Mouse (Mus musculus) gastrocnemius, adult 2 months (tissue): ENCODE measurements around the gene Rpl10. TPM values are rescaled to one million over a fixed set of nuclear protein-coding genes. Genes with fewer than 3 reads are reported as not detected.
A peak's percentile ranks its signal among the peaks of the same experiment; 100 is the strongest.

Experiments used
- DNase-seq: peaks from one replicate; pipeline ENCODE4 v3.0.0; 2022
- H3K27ac ChIP-seq: fragments of 200-600 bp; 2 replicates; pipeline ENCODE4 v1.8.1; 2022; ENCODE audit warnings: mild to moderate bottlenecking
- H3K4me3 ChIP-seq: fragments of 200-600 bp; 2 replicates; pipeline ENCODE4 v1.8.1; 2022; ENCODE audit warnings: mild to moderate bottlenecking, moderate library complexity
- CTCF ChIP-seq: fragments of 200-600 bp; IDR thresholded peaks from 2 replicates; pipeline ENCODE4 v1.8.1; 2022; ENCODE audit warnings: antibody characterized with exemption, mild to moderate bottlenecking, moderate library complexity
- intact Hi-C: fragments of 180-260 bp; cut with DNase I; formaldehyde crosslinking; loops from one replicate; pipeline ENCODE4 v1.15.1; 2025
- microRNA-seq: library from miRNA; unstranded; fragments of <30 nt; microRNA quantifications from one replicate; pipeline ENCODE4 v1.2.0, GENCODE M21; 2021
- total RNA-seq, 2 experiments: library from RNA; stranded (reverse); gene quantifications; 2 replicates each; pipeline ENCODE4 v1.2.3; 2021

Rpl10 gene
- total RNA-seq, 2 experiments from 2014 or later, result 165 to 212 TPM

GRCm38 (mm10) chrX:74282395-74283091 is 11.9 kb downstream of the Rpl10 start:
- no peak for TF ChIP-seq CTCF
- peak overlapping the region; percentile 96 for H3K27ac ChIP-seq
- peak; percentile 88 for DNase-seq
- intact Hi-C loops, result no loop called here
- peak overlapping the region; percentile 86 for H3K4me3 ChIP-seq

- intact Hi-C loops, result no loop called here
- Histone ChIP-seq H3K27ac (peak overlapping the region; percentile 96), H3K4me3 (peak overlapping the region; percentile 86)
- no peak for DNase-seq
- TF ChIP-seq CTCF, result no peak
Measured at GRCm38 (mm10) chrX:74283092-74283437, 12.5 kb downstream of the Rpl10 start.

GRCm38 (mm10) chrX:74293431-74293830 is 22.8 kb downstream of the Rpl10 start:
- no peak for TF ChIP-seq CTCF
- intact Hi-C loops, result no loop called here
- DNase-seq, result no peak
- no peak overlapping the region for H3K27ac ChIP-seq
- H3K4me3 ChIP-seq, result no peak overlapping the region

DNA sequence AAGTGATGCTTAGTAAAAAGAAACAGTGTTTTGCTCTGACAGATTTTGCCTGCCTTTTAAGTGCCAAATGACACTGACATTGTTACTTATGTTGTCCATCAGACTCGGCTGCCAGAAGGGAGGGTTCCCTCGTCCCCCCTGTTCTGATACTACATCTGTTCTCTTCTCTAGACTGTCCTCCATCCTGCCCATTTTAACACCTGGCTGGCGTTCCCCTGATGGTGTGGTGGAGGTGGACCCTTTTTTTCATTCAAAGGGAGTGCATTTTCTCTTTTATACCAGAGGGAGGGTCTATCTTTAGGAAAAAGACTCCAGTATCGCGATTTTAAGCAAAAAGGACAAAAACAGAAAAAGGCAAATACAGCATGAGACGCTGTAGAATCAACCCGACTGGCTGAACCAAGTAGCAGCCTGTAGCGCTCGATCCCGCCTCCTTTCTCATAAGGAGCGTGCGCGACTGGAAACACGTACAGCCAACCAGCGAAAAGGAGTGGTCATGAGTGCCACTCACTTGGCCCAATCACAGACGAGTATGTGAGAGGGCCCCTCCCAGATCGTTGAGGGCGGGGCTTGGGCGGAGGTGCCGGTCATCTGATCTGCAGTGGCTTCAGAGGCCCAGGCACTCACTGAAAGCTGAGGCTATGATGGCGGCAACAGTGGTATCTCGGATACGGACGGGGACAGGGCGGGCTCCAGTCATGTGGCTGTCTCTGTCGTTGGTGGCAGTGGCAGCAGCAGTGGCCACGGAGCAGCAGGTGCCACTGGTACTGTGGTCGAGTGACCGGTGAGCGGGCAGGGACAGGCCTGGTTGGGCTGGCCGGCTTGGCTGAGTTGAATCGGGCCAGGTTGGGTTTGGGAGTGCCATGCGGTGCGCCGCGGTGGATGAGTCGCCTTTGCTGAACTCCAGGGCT is 26.2 kb downstream of the Rpl10 start, which contains the start of gene Atp6ap1:
TSS of gene Atp6ap1 (plus strand) at position 560 of the 911 bp plus-strand sequence.
- peak within 1 kb of the TSS; percentile 92 for H3K27ac ChIP-seq
- no peak for TF ChIP-seq CTCF
- intact Hi-C loops, result no loop called here
- peak within 1 kb of the TSS; percentile 77 for H3K4me3 ChIP-seq
- peak; percentile 95 for DNase-seq

GRCm38 (mm10) chrX:74298348-74298747 is 27.7 kb downstream of the Rpl10 start:
- H3K4me3 ChIP-seq, result 0 out of 2 replicates have a peak overlapping the region, but pooled peaks have one; percentile 17
- intact Hi-C loops, result no loop called here
- TF ChIP-seq CTCF, result no peak
- no peak for DNase-seq
- no peak overlapping the region for H3K27ac ChIP-seq

- H3K27ac ChIP-seq, result no peak overlapping the region
- no peak for DNase-seq
- no peak overlapping the region for H3K4me3 ChIP-seq
- intact Hi-C loops, result no loop called here
- TF ChIP-seq CTCF, result no peak
Measured at GRCm38 (mm10) chrX:74299721-74300120, 29.1 kb downstream of the Rpl10 start.

- DNase-seq, result peak; percentile 81
- intact Hi-C loops, result loop anchor here (5.0 kb wide), 1 partner anchor 62 kb away; no protein-coding TSS in a partner anchor
Measured at GRCm38 (mm10) chrX:74304867-74305700, 34.5 kb downstream of the Rpl10 start, which contains the start of gene Gdi1. Gene Gdi1 (plus strand): TSS chrX:74304998.

GRCm38 (mm10) chrX:74312540-74313464 is 42.2 kb downstream of the Rpl10 start, which contains the start of gene Fam50a:
Gene Fam50a (plus strand): TSS chrX:74313033.
- H3K27ac ChIP-seq, result peak within 1 kb of the TSS; percentile 94
- intact Hi-C loops, result loop anchor here (5.0 kb wide), 1 partner anchor 41 kb away; the partner anchor contains the start of gene Rpl10
- TF ChIP-seq CTCF, result no peak
- peak; percentile 94 for DNase-seq
- peak within 1 kb of the TSS; percentile 87 for H3K4me3 ChIP-seq

More at GRCm38 (mm10) chrX:74304867-74305700, 34.5 kb downstream of the Rpl10 start, which contains the start of gene Gdi1:
- TF ChIP-seq CTCF, result peak; percentile 45
- H3K4me3 ChIP-seq, result peak within 1 kb of the TSS; percentile 86
- H3K27ac ChIP-seq, result peak within 1 kb of the TSS; percentile 97

Small RNA genes within 50 kb of the gene (microRNA-seq; reads per million reads assigned to microRNA genes)
- gene Mir7091 (not detected), gene Mir7092 (not detected)

Other genes starting within 250 kb of the Rpl10 start
- gene Irak1, start 246.9 kb upstream of the Rpl10 start, total RNA-seq, result 10 to 100 TPM; 35.1 to 40.5 TPM
- gene Opn1mw, start 143.3 kb upstream of the Rpl10 start, total RNA-seq, result not detected
- gene Mecp2, start 135.4 kb upstream of the Rpl10 start, total RNA-seq, result 10 to 100 TPM; 29.0 to 29.3 TPM
- gene Tex28, start 103.0 kb upstream of the Rpl10 start, total RNA-seq, result not detected
- not detected for gene Tktl1, start 93.6 kb upstream of the Rpl10 start, total RNA-seq
- gene Flna, start 21.0 kb upstream of the Rpl10 start, total RNA-seq, result 10 to 100 TPM; 32.3 to 48.3 TPM
- 10 to 100 TPM; 25.7 to 30.3 TPM for gene Emd, start 16.1 kb upstream of the Rpl10 start, total RNA-seq
- 10 to 100 TPM; 48.5 to 48.7 TPM for gene Taz, start 11.1 kb downstream of the Rpl10 start, total RNA-seq
- gene Dnase1l1, start 11.5 kb downstream of the Rpl10 start, total RNA-seq, result 100 to 1,000 TPM in 1 of 2 experiments, 10 to 100 TPM in 1; 98.0 to 105 TPM
- 10 to 100 TPM; 77.8 to 95.1 TPM for gene Atp6ap1, start 26.3 kb downstream of the Rpl10 start, total RNA-seq
- gene Gdi1, start 34.2 kb downstream of the Rpl10 start, total RNA-seq, result 10 to 100 TPM; 30.6 to 36.0 TPM
- 10 to 100 TPM; 22.5 to 27.6 TPM for gene Fam50a, start 42.2 kb downstream of the Rpl10 start, total RNA-seq
- gene Plxna3, start 58.3 kb downstream of the Rpl10 start, total RNA-seq, result under 1 TPM; 0.15 to 0.50 TPM
- gene Lage3, start 82.8 kb downstream of the Rpl10 start, total RNA-seq, result 10 to 100 TPM; 33.9 to 37.1 TPM
- 10 to 100 TPM; 55.6 to 63.7 TPM for gene Ubl4a, start 102.4 kb downstream of the Rpl10 start, total RNA-seq
- 1 to 10 TPM; 2.5 TPM for gene Slc10a3, start 102.5 kb downstream of the Rpl10 start, total RNA-seq
- 10 to 100 TPM; 13.2 to 13.6 TPM for gene Fam3a, start 122.5 kb downstream of the Rpl10 start, total RNA-seq
- 10 to 100 TPM; 21.2 to 26.8 TPM for gene Ikbkg, start 122.5 kb downstream of the Rpl10 start, total RNA-seq
- 1 to 10 TPM; 4.2 to 4.7 TPM for gene G6pdx, start 158.4 kb downstream of the Rpl10 start, total RNA-seq
- not detected for gene Gm6880, start 210.6 kb downstream of the Rpl10 start, total RNA-seq